Mouse (Mus musculus) MEL (cell line): Measurements from ENCODE around the gene Mdfic.

Experiments used
- BHLHE40 ChIP-seq: IDR thresholded peaks from 2 replicates; pipeline ENCODE4 v1.6.1; 2012; ENCODE audit warnings: low read depth, mild to moderate bottlenecking, inconsistent platforms, low read length, improper control_type of control experiment, borderline replicate concordance
- CTCF ChIP-seq, 3 experiments: IDR thresholded peaks in 2 of 3; conservative IDR thresholded peaks in 1 of 3; 2 replicates each; pipeline ENCODE4 v1.5.1; 2011 to 2012; ENCODE audit warnings: low read length in 3 of 3, low read depth in 2 of 3, mild to moderate bottlenecking in 2 of 3, improper control_type of control experiment in 1 of 3, inconsistent platforms in 1 of 3, mixed read lengths in 1 of 3, moderate library complexity in 1 of 3; ENCODE audit not compliant: control insufficient read depth in 1 of 3, insufficient read depth in 1 of 3, poor library complexity in 1 of 3, severe bottlenecking in 1 of 3
- E2F4 ChIP-seq: IDR thresholded peaks from 2 replicates; pipeline ENCODE4 v1.6.1; 2011; ENCODE audit warnings: low read depth, low read length, improper control_type of control experiment, borderline replicate concordance
- EP300 ChIP-seq, 2 experiments: IDR thresholded peaks; 2 replicates each; pipeline ENCODE4 v1.6.1; 2011; ENCODE audit warnings: improper control_type of control experiment in 2 of 2, low read length in 2 of 2, low read depth in 1 of 2, mild to moderate bottlenecking in 1 of 2
- USF1 ChIP-seq: IDR thresholded peaks from 2 replicates; pipeline ENCODE4 v1.6.1; 2014; ENCODE audit warnings: low read depth, mild to moderate bottlenecking, inconsistent platforms, low read length, improper control_type of control experiment, moderate library complexity
- ZKSCAN1 ChIP-seq: IDR thresholded peaks from 2 replicates; pipeline ENCODE4 v1.6.1; 2012; ENCODE audit warnings: low read depth, mild to moderate bottlenecking, inconsistent platforms, low read length, improper control_type of control experiment, moderate library complexity

DNA sequence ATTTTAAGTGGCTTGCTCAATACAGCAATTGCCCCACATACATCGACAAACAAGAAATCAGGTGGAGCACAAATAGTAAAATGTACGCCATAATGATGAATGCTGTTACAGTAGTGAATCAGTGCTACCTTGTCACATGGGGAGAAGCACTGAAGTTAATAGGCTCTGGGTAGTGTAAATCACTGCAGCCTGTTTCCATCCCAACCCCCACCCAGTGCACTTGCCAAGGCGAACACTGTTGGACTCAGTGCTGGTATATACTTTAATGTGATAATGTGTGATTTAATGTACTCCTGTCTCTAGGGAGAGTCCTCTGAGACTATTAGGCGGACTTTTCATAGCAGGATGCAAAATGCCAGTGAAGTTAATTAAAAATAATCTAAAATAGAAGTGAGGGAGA, 3.8 kb downstream of the Mdfic start:
- TF ChIP-seq BHLHE40: no peak
- no peak for TF ChIP-seq E2F4
- no peak for TF ChIP-seq CTCF (IDR thresholded peaks at IDR 0.05 in 2 of 3, conservative IDR thresholded peaks at IDR 0.05 in 1 of 3; ENCODE audit: control insufficient read depth in 1 of 3, insufficient read depth in 1 of 3, low read depth in 2 of 3, low read length in 3 of 3, poor library complexity in 1 of 3, severe bottlenecking in 1 of 3)
- TF ChIP-seq ZKSCAN1: no peak
- no peak for TF ChIP-seq EP300 (IDR thresholded peaks at IDR 0.05; ENCODE audit: low read depth in 1 of 2, low read length in 2 of 2)
- no peak for TF ChIP-seq USF1
